Mouse (Mus musculus) spleen, postnatal 14 days (tissue): ENCODE data around the gene Prr22.

Experiments used
- DNase-seq, 2 experiments: peaks; one replicate each; pipeline ENCODE4 v3.0.0; 2021 to 2022; ENCODE audit warnings: low spot score in 2 of 2

Gene Prr22

GRCm38 (mm10) chr17:56808518-56808917 is 38.5 kb downstream of the Prr22 start:
- peak; percentile 40 to 59 for DNase-seq

- DNase-seq = no peak
Observed at GRCm38 (mm10) chr17:56810245-56810644, 40.2 kb downstream of the Prr22 start.

- no peak for DNase-seq
Observed at GRCm38 (mm10) chr17:56814316-56815056, 44.4 kb downstream of the Prr22 start.

- DNase-seq = no peak
Observed at GRCm38 (mm10) chr17:56815057-56815345, 45.0 kb downstream of the Prr22 start.

- DNase-seq = peak; percentile 40 to 51
Observed at GRCm38 (mm10) chr17:56818067-56818636, 48.1 kb downstream of the Prr22 start.

GRCm38 (mm10) chr17:56819032-56819545 is 49.0 kb downstream of the Prr22 start:
- DNase-seq = no peak

GRCm38 (mm10) chr17:56819694-56820111 is 49.7 kb downstream of the Prr22 start:
- DNase-seq = no peak
